Mouse (Mus musculus) neural tube, embryonic 12.5 days (tissue): ENCODE results near the gene Trak1. TPM values are rescaled to one million over a fixed set of nuclear protein-coding genes. Genes with fewer than 3 reads are reported as not detected.

Experiments
- ATAC-seq: fragments of 200-750 bp; cut with Nextera tagmentation; 2 replicates; pipeline ENCODE4 v1.8.0; 2017; ENCODE audit warnings: low read depth, mild to moderate bottlenecking, moderate TSS enrichment, moderate library complexity; ENCODE audit not compliant: low FRiP score
- H3K27ac ChIP-seq: fragments of 300-500 bp; sonication (generic); 2 replicates; pipeline ENCODE4 v1.5.1; 2016
- H3K27me3 ChIP-seq: fragments of 300-500 bp; sonication (generic); replicated peaks from 2 replicates; pipeline ENCODE4 v1.6.1; 2016; ENCODE audit warnings: mild to moderate bottlenecking
- H3K36me3 ChIP-seq: fragments of 300-500 bp; sonication (generic); 2 replicates; pipeline ENCODE4 v1.6.1; 2016; ENCODE audit warnings: mild to moderate bottlenecking
- H3K4me1 ChIP-seq: fragments of 300-500 bp; sonication (generic); 2 replicates; pipeline ENCODE4 v1.6.1; 2016
- H3K4me2 ChIP-seq: fragments of 300-500 bp; sonication (generic); replicated peaks from 2 replicates; pipeline ENCODE4 v1.6.1; 2016; ENCODE audit warnings: mild to moderate bottlenecking
- H3K4me3 ChIP-seq: fragments of 300-500 bp; sonication (generic); 2 replicates; pipeline ENCODE4 v1.5.1; 2016
- H3K9ac ChIP-seq: fragments of 300-500 bp; sonication (generic); 2 replicates; pipeline ENCODE4 v1.6.1; 2016; ENCODE audit warnings: mild to moderate bottlenecking
- H3K9me3 ChIP-seq: fragments of 300-500 bp; sonication (generic); 2 replicates; pipeline ENCODE4 v1.6.1; 2016; ENCODE audit warnings: mild to moderate bottlenecking
- WGBS: fragments of 180-500 bp; shearing (Covaris S2); methylation state at CpG from one replicate; pipeline ENCODE4 v1.1.7; 2016; 5-methylcytosine and 5-hydroxymethylcytosine counted together
- polyA plus RNA-seq: library from polyadenylated mRNA; unstranded; fragments of >200 nt; fragmentation: Nextera tagmentation; extraction: Ambion mirVana; gene quantifications from 2 replicates; pipeline ENCODE4 v1.2.1, GENCODE M21; 2016

The Trak1 gene
- polyA plus RNA-seq, 1 experiment from 2014 or later, result 41.7 TPM

DNA sequence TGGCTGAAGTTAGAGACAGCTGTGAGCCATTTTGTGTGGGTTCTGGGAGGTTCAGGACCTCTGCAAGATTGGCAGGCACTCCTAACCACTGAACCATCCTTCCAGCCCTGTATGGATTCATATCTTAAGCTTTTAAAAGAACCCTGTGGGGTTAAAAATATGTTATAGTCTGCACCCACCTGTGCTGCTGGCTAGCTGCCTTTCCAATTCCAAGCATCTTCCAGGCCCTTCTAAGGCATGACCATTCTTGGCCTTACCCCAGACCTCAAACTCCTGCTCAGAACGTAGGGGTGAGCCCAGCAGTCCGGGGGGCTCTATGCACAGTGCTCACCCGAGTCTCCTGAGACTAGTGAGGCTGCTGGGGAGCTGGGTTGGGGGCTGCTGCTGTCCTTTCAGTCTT is 121.7 kb downstream of the Trak1 start:
- WGBS, result 91% methylated on average over 3 of the region's 3 CpGs
- Histone ChIP-seq H3K27me3 (no peaks in the 10 kb centered on the region), H3K4me1 (no peaks in the 10 kb centered on the region; the same call in 1 of the 2 replicates), H3K27ac (no peak overlapping the region), H3K9ac (no peak overlapping the region), H3K36me3 (no peaks in the 10 kb centered on the region), H3K9me3 (no peaks in the 10 kb centered on the region), H3K4me3 (no peak overlapping the region), H3K4me2 (no peak overlapping the region)
- ATAC-seq, result no peak

DNA sequence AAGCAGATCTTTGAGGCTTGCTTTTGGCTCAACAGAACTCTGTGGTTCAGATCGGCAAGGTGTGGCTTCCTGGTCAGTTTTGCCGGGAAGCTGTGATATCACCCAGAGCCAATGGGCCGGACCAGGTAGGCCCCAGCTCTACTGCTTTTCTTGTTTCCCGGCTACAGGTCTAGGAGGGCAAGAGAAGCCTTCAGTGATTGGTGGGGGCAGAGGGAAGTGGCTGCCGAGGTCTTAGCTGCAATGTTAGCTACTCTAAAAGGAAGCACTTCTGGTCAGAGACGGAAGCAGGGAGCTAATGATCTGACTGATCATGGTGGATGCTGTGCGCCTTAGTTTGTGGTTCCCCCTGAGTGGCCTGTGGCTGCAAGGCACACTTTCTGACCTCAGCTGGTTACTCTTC is 122.3 kb downstream of the Trak1 start:
- H3K9me3 ChIP-seq, result no peaks in the 10 kb centered on the region
- H3K4me3 ChIP-seq, result no peak overlapping the region
- H3K4me2 ChIP-seq, result no peak overlapping the region
- WGBS, result 87% methylated on average over 7 of the region's 7 CpGs
- no peak overlapping the region for H3K9ac ChIP-seq
- H3K27ac ChIP-seq, result no peak overlapping the region
- no peak for ATAC-seq
- no peaks in the 10 kb centered on the region for H3K27me3 ChIP-seq
- H3K4me1 ChIP-seq, result peaks cover 3% of the 10 kb centered on the region; the same call in 1 of the 2 replicates
- no peaks in the 10 kb centered on the region for H3K36me3 ChIP-seq

DNA sequence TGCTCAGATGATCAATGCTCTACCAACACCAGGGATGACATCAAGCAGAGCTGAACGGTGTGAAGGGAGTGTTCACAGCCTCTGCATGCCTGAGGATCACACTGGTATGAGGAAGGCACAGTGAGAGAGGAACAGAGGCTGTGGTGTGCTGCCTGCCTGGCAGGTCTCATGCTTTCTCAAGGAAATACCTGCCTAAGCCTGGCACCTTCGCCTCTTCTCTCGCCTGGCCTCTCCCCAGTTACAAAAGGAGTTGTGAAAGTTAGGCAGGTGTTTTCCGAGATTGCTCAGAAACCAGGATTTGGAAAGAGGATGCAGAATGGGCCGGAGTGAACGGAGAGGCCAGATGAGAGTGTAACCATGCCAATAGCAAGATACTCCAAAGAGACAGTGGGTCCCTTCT is 123.5 kb downstream of the Trak1 start:
- ATAC-seq, result no peak
- H3K9me3 ChIP-seq, result no peaks in the 10 kb centered on the region
- no peak overlapping the region for H3K4me3 ChIP-seq
- H3K27me3 ChIP-seq, result no peaks in the 10 kb centered on the region
- H3K4me2 ChIP-seq, result no peak overlapping the region
- no peak overlapping the region for H3K27ac ChIP-seq
- H3K9ac ChIP-seq, result no peak overlapping the region
- peaks cover 7% of the 10 kb centered on the region; the same call in 1 of the 2 replicates for H3K4me1 ChIP-seq
- WGBS, result 88% methylated on average over 6 of the region's 6 CpGs
- H3K36me3 ChIP-seq, result no peaks in the 10 kb centered on the region

DNA sequence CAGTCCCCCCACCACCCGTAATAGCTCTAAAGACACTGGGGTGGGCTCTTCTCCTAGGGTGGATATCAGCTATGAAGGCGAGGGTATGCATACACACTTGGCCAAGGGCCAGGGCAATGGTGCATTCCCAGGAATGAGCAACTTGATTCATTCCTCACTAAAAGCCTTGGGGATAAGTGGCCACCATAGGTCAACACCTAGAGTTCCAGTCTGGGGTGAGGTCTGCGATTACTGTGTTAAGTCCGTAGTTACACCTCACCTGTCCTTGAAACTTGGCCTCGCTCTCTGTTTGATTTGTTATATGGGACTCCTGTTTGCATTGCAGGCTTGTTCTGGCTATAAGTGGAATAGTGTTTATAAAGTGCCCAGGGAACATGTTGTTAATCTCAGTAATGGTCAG is 125.1 kb downstream of the Trak1 start:
- Histone ChIP-seq H3K27ac (no peak overlapping the region), H3K9ac (no peak overlapping the region), H3K36me3 (no peaks in the 10 kb centered on the region), H3K4me2 (no peak overlapping the region), H3K27me3 (no peaks in the 10 kb centered on the region), H3K9me3 (no peaks in the 10 kb centered on the region), H3K4me3 (no peak overlapping the region), H3K4me1 (peaks cover 9% of the 10 kb centered on the region)
- 91% methylated on average over 5 of the region's 5 CpGs for WGBS
- ATAC-seq, result no peak

DNA sequence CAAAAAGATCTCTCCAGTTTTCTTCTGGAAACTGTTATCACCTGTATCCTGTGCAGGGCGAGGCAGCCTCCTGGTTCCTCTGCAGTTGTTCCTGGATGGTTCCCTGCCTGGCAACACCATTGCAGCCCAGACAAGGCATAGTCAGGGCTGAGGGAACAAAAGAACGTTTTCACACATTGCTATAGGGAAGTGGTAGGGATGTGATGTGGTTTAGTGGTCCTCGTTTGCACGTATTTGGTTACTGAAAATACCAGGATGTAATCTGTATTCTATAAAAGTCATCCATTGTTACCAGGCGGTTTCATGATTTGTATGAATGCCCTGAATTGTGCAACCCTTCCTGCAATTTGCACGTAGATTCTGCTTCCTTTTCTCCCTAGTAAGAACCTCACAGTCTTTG is 126.3 kb downstream of the Trak1 start:
- no peaks in the 10 kb centered on the region for H3K36me3 ChIP-seq
- H3K4me3 ChIP-seq, result no peak overlapping the region
- no peak overlapping the region for H3K27ac ChIP-seq
- H3K27me3 ChIP-seq, result no peaks in the 10 kb centered on the region
- no peak overlapping the region for H3K9ac ChIP-seq
- no peak overlapping the region for H3K4me2 ChIP-seq
- WGBS, result 85% methylated on average over 6 of the region's 6 CpGs
- peaks cover 14% of the 10 kb centered on the region for H3K4me1 ChIP-seq
- ATAC-seq, result no peak
- H3K9me3 ChIP-seq, result no peaks in the 10 kb centered on the region

GRCm38 (mm10) chr9:121424281-121425164 is 127.2 kb downstream of the Trak1 start:
- H3K9me3 ChIP-seq, result no peaks in the 10 kb centered on the region
- 76% methylated on average over 16 of the region's 16 CpGs for WGBS
- no peak overlapping the region for H3K27ac ChIP-seq
- no peak for ATAC-seq
- peaks cover 14% of the 10 kb centered on the region for H3K4me1 ChIP-seq
- no peak overlapping the region for H3K9ac ChIP-seq
- H3K4me3 ChIP-seq, result no peak overlapping the region
- H3K4me2 ChIP-seq, result no peak overlapping the region
- no peaks in the 10 kb centered on the region for H3K27me3 ChIP-seq
- H3K36me3 ChIP-seq, result no peaks in the 10 kb centered on the region

DNA sequence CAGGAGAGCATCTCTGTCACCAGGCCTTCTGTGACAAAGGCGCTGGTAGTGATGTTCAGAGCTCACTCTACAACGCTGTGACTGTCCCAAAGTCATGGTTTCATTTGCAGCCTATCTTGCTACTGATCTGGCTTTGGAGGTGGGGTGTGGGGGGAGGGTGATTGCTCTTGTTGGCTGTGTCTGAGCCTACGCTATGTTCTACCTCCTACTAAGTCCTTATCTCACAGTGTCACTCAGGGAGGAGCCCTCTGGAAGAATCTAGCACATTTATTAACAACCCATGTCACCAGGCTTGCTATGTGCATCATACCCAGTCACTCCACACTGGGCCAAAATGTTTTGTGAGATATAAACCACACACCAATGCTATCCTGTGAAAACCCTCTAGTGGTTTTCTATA is 129.1 kb downstream of the Trak1 start:
- peaks cover 14% of the 10 kb centered on the region for H3K4me1 ChIP-seq
- no peak overlapping the region for H3K27ac ChIP-seq
- H3K36me3 ChIP-seq, result no peaks in the 10 kb centered on the region
- no peak for ATAC-seq
- H3K9me3 ChIP-seq, result no peaks in the 10 kb centered on the region
- WGBS, result 97% methylated on average over 3 of the region's 3 CpGs
- no peak overlapping the region for H3K9ac ChIP-seq
- H3K27me3 ChIP-seq, result no peaks in the 10 kb centered on the region
- H3K4me2 ChIP-seq, result no peak overlapping the region
- no peak overlapping the region for H3K4me3 ChIP-seq

DNA sequence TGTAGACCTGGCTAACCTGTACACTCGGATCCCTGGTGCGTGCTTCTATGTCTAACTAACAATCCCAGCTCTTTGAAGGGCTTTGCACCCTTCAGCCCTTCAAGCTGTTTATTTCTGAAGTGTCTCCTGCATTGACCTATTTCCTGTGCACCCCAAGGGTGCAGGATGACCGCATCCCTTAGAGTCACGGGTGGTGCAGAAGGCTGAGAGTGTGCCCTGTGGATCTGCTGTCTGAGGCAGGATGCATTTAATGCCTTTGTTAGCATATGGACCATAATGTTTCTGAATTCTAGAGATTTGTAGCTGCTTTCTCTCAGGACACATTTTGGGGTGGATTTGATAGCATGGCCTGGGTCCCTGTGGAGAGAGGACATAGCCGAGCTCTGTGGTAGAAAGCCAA is 129.6 kb downstream of the Trak1 start:
- Histone ChIP-seq H3K4me1 (peaks cover 14% of the 10 kb centered on the region), H3K4me3 (no peak overlapping the region), H3K9me3 (no peaks in the 10 kb centered on the region), H3K4me2 (no peak overlapping the region), H3K27me3 (no peaks in the 10 kb centered on the region), H3K36me3 (0 out of 2 replicates have a peak, but pooled peaks cover under 1% of the 10 kb centered on the region), H3K9ac (no peak overlapping the region), H3K27ac (no peak overlapping the region)
- ATAC-seq, result no peak
- 92% methylated on average over 5 of the region's 5 CpGs for WGBS

DNA sequence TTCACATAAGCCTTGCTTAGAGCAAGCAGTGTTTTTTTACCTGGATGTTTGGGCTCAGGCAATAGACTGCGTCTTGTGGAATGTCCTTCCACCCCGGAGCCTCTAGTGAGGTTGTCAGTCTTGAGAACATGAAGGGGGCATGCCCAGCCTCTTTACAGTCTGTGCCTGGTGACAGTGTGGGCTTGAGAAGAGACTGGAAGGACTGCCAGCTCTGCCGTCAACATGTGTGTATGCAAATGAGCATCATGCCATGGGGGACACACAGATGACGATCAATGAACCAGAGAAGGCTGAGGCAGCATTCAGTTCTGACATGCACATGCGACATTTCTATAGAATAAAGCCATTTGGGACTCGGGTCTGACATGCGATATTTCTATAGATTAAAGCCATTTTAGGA is 132.3 kb downstream of the Trak1 start:
- no peak for ATAC-seq
- H3K9ac ChIP-seq, result no peak overlapping the region
- peaks cover 12% of the 10 kb centered on the region; the same call in 1 of the 2 replicates for H3K36me3 ChIP-seq
- no peak overlapping the region for H3K4me3 ChIP-seq
- no peak overlapping the region for H3K4me2 ChIP-seq
- no peak overlapping the region for H3K27ac ChIP-seq
- H3K9me3 ChIP-seq, result no peaks in the 10 kb centered on the region
- WGBS, result 85% methylated on average over 7 of the region's 7 CpGs
- H3K4me1 ChIP-seq, result peaks cover 11% of the 10 kb centered on the region
- H3K27me3 ChIP-seq, result no peaks in the 10 kb centered on the region

DNA sequence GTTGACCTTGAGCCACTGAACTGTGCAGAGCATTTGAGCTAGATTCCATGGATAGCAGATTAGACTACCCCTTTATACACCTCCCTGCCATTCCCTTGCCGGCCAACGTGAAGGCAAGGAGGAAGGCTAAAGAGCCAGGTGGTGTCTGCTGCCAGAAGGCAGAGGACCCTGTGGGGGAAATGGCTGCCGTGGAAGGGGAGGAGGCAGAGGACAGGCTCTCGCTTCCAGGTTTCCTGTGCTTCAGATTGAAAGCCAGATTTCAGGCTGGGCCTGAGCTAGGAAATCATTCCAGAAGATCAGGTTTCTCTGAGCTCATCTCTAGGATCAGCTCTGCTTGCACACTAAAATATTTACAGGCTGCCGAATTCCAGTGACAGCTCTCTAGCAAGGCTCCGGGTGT is 133.1 kb downstream of the Trak1 start:
- ATAC-seq, result no peak
- no peaks in the 10 kb centered on the region for H3K27me3 ChIP-seq
- WGBS, result 76% methylated on average over 6 of the region's 6 CpGs
- no peak overlapping the region for H3K4me3 ChIP-seq
- peaks cover 7% of the 10 kb centered on the region; the same call in 1 of the 2 replicates for H3K4me1 ChIP-seq
- H3K4me2 ChIP-seq, result no peak overlapping the region
- no peak overlapping the region for H3K9ac ChIP-seq
- H3K9me3 ChIP-seq, result no peaks in the 10 kb centered on the region
- no peak overlapping the region for H3K27ac ChIP-seq
- H3K36me3 ChIP-seq, result peaks cover 12% of the 10 kb centered on the region; the same call in 1 of the 2 replicates

DNA sequence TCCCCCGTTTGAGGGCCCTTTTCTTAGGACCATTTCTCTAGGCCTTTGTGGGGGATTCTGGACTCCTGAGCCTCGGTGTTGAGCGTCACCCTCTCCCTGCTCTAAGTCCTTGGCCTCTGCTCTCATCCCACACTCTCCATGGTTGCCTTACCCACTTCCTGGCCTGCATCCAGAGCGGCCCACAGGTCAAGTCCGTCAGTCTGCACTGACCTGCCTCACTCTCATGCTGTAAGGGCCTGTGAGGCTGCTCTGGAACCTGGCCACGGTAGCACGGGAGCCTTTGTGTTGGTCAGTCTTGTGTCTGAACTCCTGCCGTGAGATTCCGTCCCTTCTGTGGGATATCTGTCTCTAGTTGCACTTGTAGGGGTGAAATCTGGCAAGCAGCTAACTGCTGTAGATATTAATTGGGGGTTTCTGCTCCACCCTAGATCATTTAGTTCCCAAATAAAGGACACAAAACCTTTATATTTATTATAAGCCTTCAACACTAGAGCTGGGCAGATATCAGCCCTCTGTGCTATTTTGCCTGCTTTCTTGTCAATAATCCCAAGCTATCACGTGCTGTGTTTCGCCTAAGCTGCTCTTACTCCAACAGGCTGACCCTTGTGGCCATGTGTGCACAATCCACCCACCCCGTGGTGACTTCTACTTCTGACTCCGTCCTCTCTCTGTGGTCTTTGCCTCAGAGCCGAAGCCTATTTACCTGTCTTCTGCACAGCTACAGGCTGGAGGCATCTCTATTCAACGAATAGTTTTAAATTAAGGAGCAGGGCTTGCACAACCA is 136.6 kb downstream of the Trak1 start:
- no peak overlapping the region for H3K27ac ChIP-seq
- no peak overlapping the region for H3K9ac ChIP-seq
- no peak overlapping the region for H3K4me2 ChIP-seq
- H3K36me3 ChIP-seq, result peaks cover 12% of the 10 kb centered on the region; the same call in 1 of the 2 replicates
- 92% methylated on average over 15 of the region's 15 CpGs for WGBS
- H3K27me3 ChIP-seq, result no peaks in the 10 kb centered on the region
- no peaks in the 10 kb centered on the region for H3K9me3 ChIP-seq
- ATAC-seq, result no peak
- no peak overlapping the region for H3K4me3 ChIP-seq
- H3K4me1 ChIP-seq, result no peaks in the 10 kb centered on the region

DNA sequence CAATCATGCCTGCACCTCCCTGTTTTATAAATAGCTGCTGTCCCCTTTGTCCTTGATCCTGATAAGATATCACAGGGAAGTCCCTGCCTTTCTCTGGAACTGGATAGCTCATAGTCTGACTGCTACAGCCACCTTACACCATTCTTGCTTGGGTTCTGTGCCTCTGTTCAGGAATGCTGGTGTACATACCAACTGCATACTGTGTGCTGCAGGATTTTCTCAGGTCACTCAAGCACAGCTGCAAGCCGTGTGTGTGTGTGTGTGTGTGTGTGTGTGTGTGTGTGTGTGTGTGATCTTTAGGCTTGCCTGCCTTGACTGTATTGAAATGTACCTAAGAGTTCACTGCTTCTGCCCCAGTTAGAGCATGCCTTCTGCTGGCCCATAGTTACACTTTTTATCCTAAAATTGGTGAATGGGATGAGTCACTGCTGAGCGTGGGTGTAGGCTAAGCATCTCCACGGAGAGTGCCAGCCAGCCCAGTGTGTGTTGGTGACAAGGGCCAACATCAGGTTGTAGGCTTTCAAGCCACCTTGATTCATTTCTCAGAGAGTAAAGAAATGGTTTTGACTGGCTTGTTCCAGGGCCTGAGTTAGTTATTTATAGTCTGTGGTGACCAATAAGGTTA is 138.1 kb downstream of the Trak1 start:
- Histone ChIP-seq H3K4me3 (no peak overlapping the region), H3K4me2 (no peak overlapping the region), H3K36me3 (peaks cover 12% of the 10 kb centered on the region; the same call in 1 of the 2 replicates), H3K9me3 (no peaks in the 10 kb centered on the region), H3K27me3 (no peaks in the 10 kb centered on the region), H3K4me1 (no peaks in the 10 kb centered on the region), H3K27ac (no peak overlapping the region), H3K9ac (no peak overlapping the region)
- WGBS, result 87% methylated on average over 3 of the region's 3 CpGs
- ATAC-seq, result no peak
